Mouse (Mus musculus): ENCODE data around the gene Zc3h12b. TPM values are rescaled to one million over a fixed set of nuclear protein-coding genes. Genes with fewer than 3 reads are reported as not detected.

Gene Zc3h12b
- total RNA-seq (2023), result 1 to 10 TPM; 1.2 to 2.0 TPM

DNA sequence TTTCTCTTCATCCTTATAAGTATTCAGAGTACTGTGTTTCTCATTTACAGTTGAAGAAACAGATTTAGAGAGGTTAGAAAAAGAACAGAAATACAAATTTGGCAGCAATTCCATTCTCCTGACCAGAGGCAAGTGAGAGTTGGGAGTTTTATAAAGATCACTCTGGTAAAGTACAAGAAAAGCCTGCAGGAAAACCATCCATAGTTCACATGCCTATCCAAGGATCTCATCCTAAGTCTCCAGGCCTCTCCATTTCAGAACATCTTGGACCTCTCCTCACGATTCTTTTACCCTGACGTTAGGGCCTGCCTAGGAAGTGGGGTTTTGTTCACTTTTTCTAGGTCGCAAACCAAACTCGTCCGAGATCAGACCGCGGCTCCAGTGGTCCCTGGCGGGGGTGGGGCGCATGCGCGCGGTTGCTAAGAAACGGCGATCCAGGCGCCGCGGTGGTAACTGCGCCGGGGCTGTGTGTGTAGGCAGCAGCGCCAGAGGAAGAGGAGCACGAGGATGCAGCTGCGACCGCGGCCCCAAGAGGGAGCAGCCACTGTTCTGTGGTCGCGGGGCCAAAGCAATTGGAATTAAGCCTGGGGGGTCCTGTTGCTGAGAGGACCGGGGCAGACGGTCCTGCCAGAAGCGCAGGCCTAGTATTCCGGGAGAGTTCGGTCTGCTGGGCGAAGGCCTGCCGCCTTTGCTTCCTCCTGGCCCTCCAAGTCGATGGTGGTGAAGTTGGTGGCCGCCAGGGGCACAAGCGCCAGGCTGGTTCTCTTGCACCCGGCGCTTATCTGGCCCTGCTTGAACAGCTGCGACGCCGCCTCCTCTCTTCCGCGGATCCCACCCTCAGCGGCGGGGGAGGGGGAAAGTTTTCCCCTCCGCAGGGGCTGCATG, at the start of gene Zc3h12b:
TSS of gene Zc3h12b (plus strand) at position 452 of the 885 bp plus-strand sequence.

GRCm38 (mm10) chrX:95956497-95957293, 245.2 kb downstream of the Zc3h12b start, which contains the start of gene Las1l:
Las1l (minus strand) TSS chrX:95956962.

Other genes with a start within 250 kb of the Zc3h12b start
- not detected for gene Asb12, start 153.7 kb upstream of the Zc3h12b start, total RNA-seq (2023)
- not detected for gene Pfn5, start 153.6 kb upstream of the Zc3h12b start, total RNA-seq (2023)
- gene Zc4h2, start 53.2 kb upstream of the Zc3h12b start, total RNA-seq (2023), result 1 to 10 TPM; 3.4 to 3.8 TPM
- 10 to 100 TPM; 83.5 to 87.9 TPM for gene Las1l, start 245.3 kb downstream of the Zc3h12b start, total RNA-seq (2023)

Data from T-cell, adult 66 days (primary cell).